Mouse (Mus musculus) cerebellum, adult 2 months (tissue): ENCODE measurements at regions not wholly inside any gene's neighbourhood (a gene's known extent, or its start where the extent isn't known, plus 50 kb on each side); places are given as distances from the start of the nearest gene placed in this dataset.

Experiments
- CTCF ChIP-seq: fragments of 200-500 bp; IDR thresholded peaks from 2 replicates; pipeline ENCODE4 v1.5.1; 2011; ENCODE audit warnings: low read depth, mild to moderate bottlenecking, control low read depth, low read length, moderate library complexity, borderline replicate concordance; ENCODE audit not compliant: insufficient read depth
- POLR2A ChIP-seq: fragments of 200-500 bp; IDR thresholded peaks from 2 replicates; pipeline ENCODE4 v1.6.1; 2011; ENCODE audit warnings: low read length, control low read depth, borderline replicate concordance; ENCODE audit not compliant: insufficient read depth

DNA sequence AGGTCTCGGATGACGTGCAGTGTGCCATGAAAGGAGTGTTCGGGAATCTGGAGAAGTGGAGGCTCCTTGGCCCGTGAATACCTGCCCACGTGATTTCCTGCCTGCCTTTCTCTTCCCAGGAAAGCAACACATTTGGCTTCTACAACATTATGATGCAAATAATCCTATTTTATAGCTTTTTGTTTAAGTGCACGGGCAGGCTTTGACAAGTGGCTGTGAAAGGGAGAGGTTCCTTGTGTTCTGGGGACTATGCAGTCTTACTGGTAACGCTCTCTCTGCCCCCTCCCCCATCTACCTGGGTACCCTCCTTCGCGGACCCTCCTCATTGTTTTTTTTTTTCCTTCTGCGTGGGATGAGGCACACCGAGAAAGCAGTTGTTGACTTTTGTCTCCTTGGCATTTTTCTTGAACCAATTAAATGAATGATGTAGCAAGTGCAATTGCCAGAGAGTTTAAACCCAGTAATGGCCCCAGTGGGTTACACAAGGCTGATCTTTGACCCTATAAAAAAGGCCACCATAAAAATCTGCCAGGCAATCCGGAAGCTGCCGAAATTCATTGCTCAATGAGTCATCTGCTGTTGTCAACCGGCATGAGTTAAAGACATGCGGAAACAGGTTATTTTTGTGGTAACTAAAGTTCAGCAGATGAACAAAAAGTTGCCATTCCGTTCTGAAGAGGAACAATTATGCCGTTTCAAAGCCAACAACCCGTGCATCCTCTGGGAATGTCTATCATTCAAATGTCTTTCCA, 90.7 kb downstream of the Dusp6 start:
- TF ChIP-seq POLR2A (no peak), CTCF (no peak)
